10 mouse cellular contexts compared by ENCODE assay signal in genomic region chr14:67149961-67150471, GRCm38 (mm10).
DNase-seq lines count a peak whose midpoint lies in the region; ATAC-seq and TF ChIP-seq lines count a peak whose summit lies in the region.
"Had no signal": no experiment of that assay in that cellular context is flagged by ENCODE, and none has a peak within 500 bp of the region (broad histone marks: within the 10 kb centered on the region; RNA-seq: fewer than 3 reads in every experiment).

No protein-coding gene starts in this region.

- H3K27ac ChIP-seq in left cerebral cortex, adult 2 months, result no peak overlapping the region
- no peak overlapping the region for H3K27ac ChIP-seq in ES-Bruce4 (ENCODE audit: insufficient read depth, low read length)
- H3K27ac ChIP-seq: liver, embryonic 15.5 days had no signal

- no peak for TF ChIP-seq POLR2A in ES-Bruce4 (IDR thresholded peaks at IDR 0.05; ENCODE audit: insufficient read depth, low read length)

- peak; percentile 42 to 47 for DNase-seq in cerebellum, postnatal 10 days
- no peak for DNase-seq in cerebellum, postnatal 4 days (ENCODE audit: low spot score in 2 of 2)
- DNase-seq in left cerebral cortex, adult 2 months (ENCODE audit: extremely low spot score in 1 of 2, low spot score in 2 of 2), result no peak
- DNase-seq in left cerebral cortex, adult 8-10 months (ENCODE audit: low spot score in 2 of 2), result no peak
- no peak for DNase-seq in natural killer cell, adult 2 months (ENCODE audit: low spot score in 2 of 2)
- no peak for DNase-seq in frontal cortex, postnatal 10 days (ENCODE audit: low spot score in 2 of 2)
- DNase-seq: kidney, adult 9 months had no signal

- H3K4me1 ChIP-seq in ES-Bruce4 (ENCODE audit: control insufficient read depth, insufficient read depth, low read length), result no peaks in the 10 kb centered on the region
- H3K4me1 ChIP-seq: liver, embryonic 15.5 days had no signal

- H3K9ac ChIP-seq in ES-Bruce4 (ENCODE audit: low read depth, poor library complexity, severe bottlenecking), result no peak overlapping the region
- H3K9ac ChIP-seq: liver, embryonic 15.5 days had no signal

- intact Hi-C loops in left cerebral cortex, adult 2 months (cut with DNase I), result no loop called here

- H3K27me3 ChIP-seq in ES-Bruce4 (ENCODE audit: control insufficient read depth, insufficient read depth, low read length, poor library complexity, severe bottlenecking), result no peaks in the 10 kb centered on the region
- H3K27me3 ChIP-seq: liver, embryonic 15.5 days had no signal

- TF ChIP-seq EP300 in ES-Bruce4 (IDR thresholded peaks at IDR 0.05; ENCODE audit: insufficient read depth, low read depth, low read length), result no peak

- H3K4me3 ChIP-seq in left cerebral cortex, adult 2 months, result no peak overlapping the region
- no peak overlapping the region for H3K4me3 ChIP-seq in ES-Bruce4 (ENCODE audit: low read depth, low read length)
- H3K4me3 ChIP-seq: liver, embryonic 15.5 days had no signal

- ATAC-seq in megakaryocyte-erythroid progenitor cell, adult 5-6 weeks (replicated peaks; ENCODE audit: low FRiP score, low TSS enrichment, poor library complexity, severe bottlenecking), result 0 out of 2 replicates have a peak, but pooled peaks have one; percentile 26

- no peaks in the 10 kb centered on the region for H3K36me3 ChIP-seq in ES-Bruce4 (ENCODE audit: control insufficient read depth, insufficient read depth, low read length, poor library complexity, severe bottlenecking)
- H3K36me3 ChIP-seq: liver, embryonic 15.5 days had no signal

- H3K9me3 ChIP-seq in ES-Bruce4 (replicated peaks; ENCODE audit: control insufficient read depth, insufficient read depth, low read length, poor library complexity, severe bottlenecking), result no peaks in the 10 kb centered on the region
- H3K9me3 ChIP-seq: liver, embryonic 15.5 days had no signal

- peak; percentile 33 for TF ChIP-seq CTCF in left cerebral cortex, adult 2 months (IDR thresholded peaks at IDR 0.05)
- peak; percentile 30 for TF ChIP-seq CTCF in ES-Bruce4 (IDR thresholded peaks at IDR 0.05; ENCODE audit: low read depth, low read length)

Comparison
In these comparisons a context has a peak if more than half of its experiments do, and no peak if none do; other contexts are left out.
1. DNase-seq: peak in cerebellum, postnatal 10 days (2 of 2); none in cerebellum, postnatal 4 days (0 of 2), left cerebral cortex, adult 2 months (0 of 2), left cerebral cortex, adult 8-10 months (0 of 2), natural killer cell, adult 2 months (0 of 2) and frontal cortex, postnatal 10 days (0 of 2).